Mouse (Mus musculus): ENCODE data around the gene Dusp14.

Gene Dusp14

GRCm38 (mm10) chr11:84069034-84069370 is at the start of gene Dusp14:
Gene Dusp14 (minus strand): TSS chr11:84069261.
- DNase-seq (ENCODE audit: extremely low read depth, low read depth, low spot score), result no peak

GRCm38 (mm10) chr11:84117431-84117830 is 48.4 kb upstream of the Dusp14 start:
- no peak for DNase-seq (ENCODE audit: extremely low read depth, low read depth, low spot score)

GRCm38 (mm10) chr11:84116221-84116620 is 47.2 kb upstream of the Dusp14 start:
- DNase-seq (ENCODE audit: extremely low read depth, low read depth, low spot score), result no peak

- no peak for DNase-seq (ENCODE audit: extremely low read depth, low read depth, low spot score)
Observed at GRCm38 (mm10) chr11:84115646-84116045, 46.6 kb upstream of the Dusp14 start.

- no peak for DNase-seq (ENCODE audit: extremely low read depth, low read depth, low spot score)
Observed at GRCm38 (mm10) chr11:84113623-84114022, 44.6 kb upstream of the Dusp14 start.

GRCm38 (mm10) chr11:84107137-84107536 is 38.1 kb upstream of the Dusp14 start:
- no peak for DNase-seq (ENCODE audit: extremely low read depth, low read depth, low spot score)

GRCm38 (mm10) chr11:84104036-84104435 is 35.0 kb upstream of the Dusp14 start:
- no peak for DNase-seq (ENCODE audit: extremely low read depth, low read depth, low spot score)

GRCm38 (mm10) chr11:84101182-84101581 is 32.1 kb upstream of the Dusp14 start:
- DNase-seq (ENCODE audit: extremely low read depth, low read depth, low spot score), result no peak

GRCm38 (mm10) chr11:84097251-84097998 is 28.4 kb upstream of the Dusp14 start:
- DNase-seq (ENCODE audit: extremely low read depth, low read depth, low spot score), result no peak

- DNase-seq (ENCODE audit: extremely low read depth, low read depth, low spot score), result no peak
Observed at GRCm38 (mm10) chr11:84095084-84095483, 26.0 kb upstream of the Dusp14 start.

- no peak for DNase-seq (ENCODE audit: extremely low read depth, low read depth, low spot score)
Observed at GRCm38 (mm10) chr11:84090572-84090971, 21.5 kb upstream of the Dusp14 start.

GRCm38 (mm10) chr11:84081901-84082300 is 12.8 kb upstream of the Dusp14 start:
- DNase-seq (ENCODE audit: extremely low read depth, low read depth, low spot score), result no peak

GRCm38 (mm10) chr11:84080327-84080726 is 11.3 kb upstream of the Dusp14 start:
- no peak for DNase-seq (ENCODE audit: extremely low read depth, low read depth, low spot score)

GRCm38 (mm10) chr11:84079887-84080286 is 10.8 kb upstream of the Dusp14 start:
- DNase-seq (ENCODE audit: extremely low read depth, low read depth, low spot score), result no peak

GRCm38 (mm10) chr11:84079361-84079760 is 10.3 kb upstream of the Dusp14 start:
- no peak for DNase-seq (ENCODE audit: extremely low read depth, low read depth, low spot score)

- no peak for DNase-seq (ENCODE audit: extremely low read depth, low read depth, low spot score)
Observed at GRCm38 (mm10) chr11:84078601-84079000, 9.5 kb upstream of the Dusp14 start.

GRCm38 (mm10) chr11:84077008-84077407 is 7.9 kb upstream of the Dusp14 start:
- DNase-seq (ENCODE audit: extremely low read depth, low read depth, low spot score), result no peak

- DNase-seq (ENCODE audit: extremely low read depth, low read depth, low spot score), result no peak
Observed at GRCm38 (mm10) chr11:84073816-84074764, 5.0 kb upstream of the Dusp14 start.

GRCm38 (mm10) chr11:84072904-84073651 is 4.0 kb upstream of the Dusp14 start:
- no peak for DNase-seq (ENCODE audit: extremely low read depth, low read depth, low spot score)

GRCm38 (mm10) chr11:84068191-84069033 is 649 bp downstream of the Dusp14 start:
- no peak for DNase-seq (ENCODE audit: extremely low read depth, low read depth, low spot score)

Measured in fat pad, adult 2 months (tissue).